ENCODE assay signal across 8 mouse cellular contexts in the genomic region with DNA sequence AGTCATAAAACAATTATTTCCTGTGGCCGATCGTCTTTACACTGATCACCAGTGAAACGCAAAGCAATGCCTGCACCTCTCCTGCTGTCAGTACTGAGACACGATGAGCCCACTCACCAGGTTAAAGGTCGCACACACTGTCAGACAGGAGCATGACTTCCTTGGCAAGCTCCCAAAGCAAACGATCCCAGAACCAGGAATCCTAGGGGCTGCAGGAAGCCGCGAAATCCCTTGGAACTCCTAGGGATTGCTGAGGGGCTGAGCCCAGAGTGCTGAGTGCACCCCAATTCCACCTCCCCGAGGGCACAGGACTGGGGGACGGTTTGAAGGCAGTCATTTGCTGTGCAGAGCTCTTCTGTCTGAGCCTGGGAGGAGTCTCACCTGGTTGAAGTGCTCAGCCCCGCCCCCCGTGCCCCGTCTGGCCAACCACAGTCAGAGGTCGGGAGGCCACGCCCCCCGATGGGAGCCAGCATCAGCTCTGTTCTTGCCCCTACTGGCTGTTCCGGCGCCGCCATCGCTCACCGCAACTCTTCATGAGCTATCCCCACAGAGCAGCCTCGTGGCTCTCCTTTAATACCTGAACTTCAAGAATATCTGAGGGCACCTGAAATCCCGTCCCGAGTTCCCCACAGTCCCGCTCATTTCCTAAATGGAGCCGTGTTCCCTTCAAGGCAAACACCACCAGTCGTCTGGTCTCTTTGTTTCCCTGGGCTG. TPM values are rescaled to one million over a fixed set of nuclear protein-coding genes. Genes with fewer than 3 reads are reported as not detected.
DNase-seq lines count a peak whose midpoint lies in the region; ATAC-seq lines count a peak whose summit lies in the region.
"Had no signal": no experiment of that assay in that cellular context is flagged by ENCODE, and none has a peak within 500 bp of the region (broad histone marks: within the 10 kb centered on the region; RNA-seq: fewer than 3 reads in every experiment).

No protein-coding gene starts in this region.

- in situ Hi-C loops in ES-E14 (cut with MboI; ENCODE audit: low sequenced_read_pairs in 2 of 2, unreplicated experiment in 2 of 2) = no loop called here

- 10% methylated on average over 27 of the region's 27 CpGs for WGBS in embryonic facial prominence, embryonic 12.5 days
- WGBS in hindbrain, embryonic 10.5 days = 11% methylated on average over 27 of the region's 27 CpGs
- WGBS in limb, embryonic 13.5 days = 9% methylated on average over 27 of the region's 27 CpGs
- WGBS in midbrain, embryonic 13.5 days = 12% methylated on average over 27 of the region's 27 CpGs
- WGBS in stomach, embryonic 16.5 days = 8% methylated on average over 27 of the region's 27 CpGs

- DNase-seq in ES-E14 (ENCODE audit: low read depth, low spot score) = peak; percentile 96
- peak; percentile 70 to 86 for DNase-seq in adrenal gland, postnatal 36 days
- DNase-seq in hindbrain, embryonic 10.5 days (ENCODE audit: low spot score) = peak; percentile 90

- H3K9ac ChIP-seq in ES-E14 (ENCODE audit: insufficient read depth, low read depth, low read length, poor library complexity, severe bottlenecking) = peak overlapping the region; percentile 81
- H3K9ac ChIP-seq in embryonic facial prominence, embryonic 12.5 days = peak overlapping the region; percentile 5; the same call in 1 of the 2 replicates
- peak overlapping the region; percentile 46 for H3K9ac ChIP-seq in limb, embryonic 13.5 days
- H3K9ac ChIP-seq in midbrain, embryonic 13.5 days (replicated peaks) = peak overlapping the region; percentile 19
- peak overlapping the region; percentile 70 for H3K9ac ChIP-seq in stomach, embryonic 16.5 days (ENCODE audit: low read length)

- no peaks in the 10 kb centered on the region for H3K9me3 ChIP-seq in ES-E14 (ENCODE audit: control insufficient read depth, insufficient read depth, low read depth, low read length)
- no peaks in the 10 kb centered on the region for H3K9me3 ChIP-seq in embryonic facial prominence, embryonic 12.5 days
- peaks cover 7% of the 10 kb centered on the region; the same call in 1 of the 2 replicates for H3K9me3 ChIP-seq in hindbrain, embryonic 10.5 days
- H3K9me3 ChIP-seq in limb, embryonic 13.5 days = peaks cover 5% of the 10 kb centered on the region
- no peaks in the 10 kb centered on the region for H3K9me3 ChIP-seq in midbrain, embryonic 13.5 days
- 0 out of 2 replicates have a peak, but pooled peaks cover 7% of the 10 kb centered on the region for H3K9me3 ChIP-seq in stomach, embryonic 16.5 days (replicated peaks; ENCODE audit: control insufficient read depth, low read length)

- ATAC-seq in embryonic facial prominence, embryonic 12.5 days (ENCODE audit: insufficient number of reproducible peaks, insufficient read depth, low FRiP score, low TSS enrichment) = peak; percentile 79
- ATAC-seq in limb, embryonic 13.5 days (ENCODE audit: low FRiP score, low read depth) = peak; percentile 86
- ATAC-seq in midbrain, embryonic 13.5 days = peak; percentile 65
- peak; percentile 91 for ATAC-seq in stomach, embryonic 16.5 days (ENCODE audit: insufficient read depth, low FRiP score)

- H3K4me2 ChIP-seq in embryonic facial prominence, embryonic 12.5 days (replicated peaks) = peak overlapping the region; percentile 61
- H3K4me2 ChIP-seq in limb, embryonic 13.5 days (replicated peaks) = peak overlapping the region; percentile 62
- H3K4me2 ChIP-seq in midbrain, embryonic 13.5 days (replicated peaks) = peak overlapping the region; percentile 49
- H3K4me2 ChIP-seq in stomach, embryonic 16.5 days (ENCODE audit: low read depth, low read length) = peak overlapping the region; percentile 69

- peak overlapping the region; percentile 59 to 83 for H3K4me3 ChIP-seq in ES-E14 (ENCODE audit: insufficient read depth in 1 of 2, low read depth in 1 of 2, low read length in 2 of 2, poor library complexity in 1 of 2, severe bottlenecking in 1 of 2)
- H3K4me3 ChIP-seq in embryonic facial prominence, embryonic 12.5 days = peak overlapping the region; percentile 33
- H3K4me3 ChIP-seq in hindbrain, embryonic 10.5 days = peak overlapping the region; percentile 52
- H3K4me3 ChIP-seq in limb, embryonic 13.5 days = peak overlapping the region; percentile 41
- peak overlapping the region; percentile 27 for H3K4me3 ChIP-seq in midbrain, embryonic 13.5 days (replicated peaks)
- H3K4me3 ChIP-seq in stomach, embryonic 16.5 days (replicated peaks; ENCODE audit: low read length) = peak overlapping the region; percentile 50

- H3K4me1 ChIP-seq in ES-E14 (ENCODE audit: control insufficient read depth in 2 of 2, insufficient read depth in 2 of 2, low read length in 2 of 2, poor library complexity in 1 of 2) = peaks cover 2 to 11% of the 10 kb centered on the region in 2 experiments; a peak in 2 of 4 replicates
- H3K4me1 ChIP-seq in embryonic facial prominence, embryonic 12.5 days = 0 out of 2 replicates have a peak, but pooled peaks cover 5% of the 10 kb centered on the region
- peaks cover 14% of the 10 kb centered on the region for H3K4me1 ChIP-seq in hindbrain, embryonic 10.5 days (replicated peaks)
- no peaks in the 10 kb centered on the region for H3K4me1 ChIP-seq in limb, embryonic 13.5 days
- H3K4me1 ChIP-seq in midbrain, embryonic 13.5 days (replicated peaks) = peaks cover 12% of the 10 kb centered on the region
- H3K4me1 ChIP-seq in stomach, embryonic 16.5 days (ENCODE audit: control insufficient read depth, insufficient read depth, low read length) = no peaks in the 10 kb centered on the region

- peaks cover under 1% of the 10 kb centered on the region for H3K36me3 ChIP-seq in ES-E14 (ENCODE audit: control insufficient read depth, insufficient read depth, low read length, poor library complexity, severe bottlenecking)
- H3K36me3 ChIP-seq in embryonic facial prominence, embryonic 12.5 days = peaks cover 9% of the 10 kb centered on the region
- peaks cover 14% of the 10 kb centered on the region for H3K36me3 ChIP-seq in hindbrain, embryonic 10.5 days
- H3K36me3 ChIP-seq in limb, embryonic 13.5 days = peaks cover 13% of the 10 kb centered on the region
- H3K36me3 ChIP-seq in midbrain, embryonic 13.5 days = peaks cover 10% of the 10 kb centered on the region; the same call in 1 of the 2 replicates
- no peaks in the 10 kb centered on the region for H3K36me3 ChIP-seq in stomach, embryonic 16.5 days (ENCODE audit: control insufficient read depth, insufficient read depth, low read length)

- no peaks in the 10 kb centered on the region for H3K27me3 ChIP-seq in embryonic facial prominence, embryonic 12.5 days
- no peaks in the 10 kb centered on the region for H3K27me3 ChIP-seq in hindbrain, embryonic 10.5 days (ENCODE audit: insufficient read depth, poor library complexity, severe bottlenecking)
- H3K27me3 ChIP-seq in limb, embryonic 13.5 days = no peaks in the 10 kb centered on the region
- no peaks in the 10 kb centered on the region for H3K27me3 ChIP-seq in midbrain, embryonic 13.5 days
- no peaks in the 10 kb centered on the region for H3K27me3 ChIP-seq in stomach, embryonic 16.5 days (ENCODE audit: control insufficient read depth, insufficient read depth, low read length)

- peak overlapping the region; percentile 68; the same call in 1 of the 2 replicates for H3K27ac ChIP-seq in ES-E14 (ENCODE audit: insufficient read depth, low read depth, low read length, poor library complexity, severe bottlenecking)
- no peak overlapping the region; the same call in 1 of the 2 replicates for H3K27ac ChIP-seq in embryonic facial prominence, embryonic 12.5 days
- peak overlapping the region; percentile 83 for H3K27ac ChIP-seq in hindbrain, embryonic 10.5 days
- peak overlapping the region; percentile 49; the same call in 1 of the 2 replicates for H3K27ac ChIP-seq in limb, embryonic 13.5 days
- H3K27ac ChIP-seq in midbrain, embryonic 13.5 days = peak overlapping the region; percentile 69
- H3K27ac ChIP-seq in stomach, embryonic 16.5 days (ENCODE audit: low read length) = no peak overlapping the region

RNA-seq across cellular contexts. Expression of gene 1500011B03Rik, which starts 2.9 kb away (rescaled TPM):
- total RNA-seq in ES-E14 (2012; rRNA removed) = 103 and 139 TPM in 2 replicates
- 10 to 100 TPM; 32.2 to 40.7 TPM for total RNA-seq in adrenal gland, postnatal 36 days (2021)
- 109 and 113 TPM in 2 replicates for polyA plus RNA-seq in embryonic facial prominence, embryonic 12.5 days (2016; fragmentation: Nextera tagmentation; extraction: Ambion mirVana)
- polyA plus RNA-seq in hindbrain, embryonic 10.5 days (2016; fragmentation: Nextera tagmentation; extraction: Ambion mirVana) = 126 and 159 TPM in 2 replicates
- 93.9 and 98.0 TPM in 2 replicates for polyA plus RNA-seq in limb, embryonic 13.5 days (2015; fragmentation: Nextera tagmentation; extraction: Ambion mirVana)
- polyA plus RNA-seq in midbrain, embryonic 13.5 days (2015; fragmentation: Nextera tagmentation; extraction: Ambion mirVana) = 225 and 235 TPM in 2 replicates
- 66.8 and 71.8 TPM in 2 replicates for polyA plus RNA-seq in stomach, embryonic 16.5 days (2015; fragmentation: Nextera tagmentation; extraction: Ambion mirVana)

RNA-seq across cellular contexts. Expression of gene 4930519G04Rik, which starts 27.3 kb away (rescaled TPM):
- total RNA-seq in ES-E14 (2012; rRNA removed) = not detected in 2 replicates
- not detected for total RNA-seq in adrenal gland, postnatal 36 days (2021)
- not detected in 2 replicates for polyA plus RNA-seq in embryonic facial prominence, embryonic 12.5 days (2016; fragmentation: Nextera tagmentation; extraction: Ambion mirVana)
- not detected in 2 replicates for polyA plus RNA-seq in hindbrain, embryonic 10.5 days (2016; fragmentation: Nextera tagmentation; extraction: Ambion mirVana)
- not detected in 2 replicates for polyA plus RNA-seq in limb, embryonic 13.5 days (2015; fragmentation: Nextera tagmentation; extraction: Ambion mirVana)
- not detected in 2 replicates for polyA plus RNA-seq in midbrain, embryonic 13.5 days (2015; fragmentation: Nextera tagmentation; extraction: Ambion mirVana)
- not detected in 2 replicates for polyA plus RNA-seq in stomach, embryonic 16.5 days (2015; fragmentation: Nextera tagmentation; extraction: Ambion mirVana)
- total RNA-seq: left cerebral cortex, postnatal 14 days had no signal

RNA-seq across cellular contexts. Expression of gene Gm9936, which starts 32.3 kb away (rescaled TPM):
- total RNA-seq in ES-E14 (2012; rRNA removed) = 0.05 TPM in 1 of 2 replicates, not detected in the other
- total RNA-seq in adrenal gland, postnatal 36 days (2021) = not detected
- polyA plus RNA-seq in embryonic facial prominence, embryonic 12.5 days (2016; fragmentation: Nextera tagmentation; extraction: Ambion mirVana) = 0.28 and 0.39 TPM in 2 replicates
- polyA plus RNA-seq in hindbrain, embryonic 10.5 days (2016; fragmentation: Nextera tagmentation; extraction: Ambion mirVana) = 0.26 and 0.33 TPM in 2 replicates
- polyA plus RNA-seq in limb, embryonic 13.5 days (2015; fragmentation: Nextera tagmentation; extraction: Ambion mirVana) = 0.24 and 0.28 TPM in 2 replicates
- 1.3 and 1.7 TPM in 2 replicates for polyA plus RNA-seq in midbrain, embryonic 13.5 days (2015; fragmentation: Nextera tagmentation; extraction: Ambion mirVana)
- 0.18 TPM in 1 of 2 replicates, not detected in the other for polyA plus RNA-seq in stomach, embryonic 16.5 days (2015; fragmentation: Nextera tagmentation; extraction: Ambion mirVana)

RNA-seq across cellular contexts. Expression of gene Git2, which starts 50.8 kb away (rescaled TPM):
- 29.8 and 30.3 TPM in 2 replicates for total RNA-seq in ES-E14 (2012; rRNA removed)
- total RNA-seq in adrenal gland, postnatal 36 days (2021) = 10 to 100 TPM; 35.3 to 36.6 TPM
- polyA plus RNA-seq in embryonic facial prominence, embryonic 12.5 days (2016; fragmentation: Nextera tagmentation; extraction: Ambion mirVana) = 48.2 and 52.6 TPM in 2 replicates
- 39.3 and 39.7 TPM in 2 replicates for polyA plus RNA-seq in hindbrain, embryonic 10.5 days (2016; fragmentation: Nextera tagmentation; extraction: Ambion mirVana)
- 46.9 and 52.5 TPM in 2 replicates for polyA plus RNA-seq in limb, embryonic 13.5 days (2015; fragmentation: Nextera tagmentation; extraction: Ambion mirVana)
- 41.5 and 49.8 TPM in 2 replicates for polyA plus RNA-seq in midbrain, embryonic 13.5 days (2015; fragmentation: Nextera tagmentation; extraction: Ambion mirVana)
- 35.9 and 42.0 TPM in 2 replicates for polyA plus RNA-seq in stomach, embryonic 16.5 days (2015; fragmentation: Nextera tagmentation; extraction: Ambion mirVana)

RNA-seq across cellular contexts. Expression of gene Ankrd13a, which starts 51.7 kb away (rescaled TPM):
- 62.4 and 66.4 TPM in 2 replicates for total RNA-seq in ES-E14 (2012; rRNA removed)
- 10 to 100 TPM; 68.6 to 91.4 TPM for total RNA-seq in adrenal gland, postnatal 36 days (2021)
- polyA plus RNA-seq in embryonic facial prominence, embryonic 12.5 days (2016; fragmentation: Nextera tagmentation; extraction: Ambion mirVana) = 60.5 and 63.9 TPM in 2 replicates
- polyA plus RNA-seq in hindbrain, embryonic 10.5 days (2016; fragmentation: Nextera tagmentation; extraction: Ambion mirVana) = 59.7 and 74.1 TPM in 2 replicates
- 38.6 and 40.2 TPM in 2 replicates for polyA plus RNA-seq in limb, embryonic 13.5 days (2015; fragmentation: Nextera tagmentation; extraction: Ambion mirVana)
- polyA plus RNA-seq in midbrain, embryonic 13.5 days (2015; fragmentation: Nextera tagmentation; extraction: Ambion mirVana) = 34.9 and 48.3 TPM in 2 replicates
- polyA plus RNA-seq in stomach, embryonic 16.5 days (2015; fragmentation: Nextera tagmentation; extraction: Ambion mirVana) = 12.7 and 13.1 TPM in 2 replicates

Comparison
In these comparisons a context has a peak if more than half of its experiments do, and no peak if none do; other contexts are left out.
1. H3K27ac ChIP-seq: peak in ES-E14 (single experiment), hindbrain, embryonic 10.5 days (single experiment), limb, embryonic 13.5 days (single experiment) and midbrain, embryonic 13.5 days (single experiment); none in embryonic facial prominence, embryonic 12.5 days (single experiment) and stomach, embryonic 16.5 days (single experiment).
2. H3K9ac ChIP-seq: peak in every context shown above with its lines; median percentile 81 in ES-E14; 70 in stomach, embryonic 16.5 days; 46 in limb, embryonic 13.5 days; 19 in midbrain, embryonic 13.5 days; 5 in embryonic facial prominence, embryonic 12.5 days.
3. Peak in every context shown above with its lines, with median percentiles within 50 percentile points of each other: DNase-seq, H3K4me3 ChIP-seq, ATAC-seq and H3K4me2 ChIP-seq.